Mouse (Mus musculus) c-Kit-positive CD71-negative TER-119-negative erythroid progenitor cells, embryonic 14.5 days (primary cell): ENCODE measurements around the gene 1810010D01Rik.

ENCODE experiments used
- DNase-seq: peaks from one replicate; pipeline ENCODE4 v3.0.0-alpha.2; 2013; ENCODE audit warnings: low read depth

The 1810010D01Rik gene

GRCm38 (mm10) chr7:145173563-145173962, 34.4 kb downstream of the 1810010D01Rik start:
- DNase-seq = no peak

GRCm38 (mm10) chr7:145173116-145173515, 34.8 kb downstream of the 1810010D01Rik start:
- DNase-seq = no peak

- DNase-seq = no peak
These were observed 38.2 kb downstream of the 1810010D01Rik start for GRCm38 (mm10) chr7:145169703-145170102.

GRCm38 (mm10) chr7:145159283-145160240, 48.4 kb downstream of the 1810010D01Rik start:
- no peak for DNase-seq
